Mouse (Mus musculus) G1E (cell line): ENCODE measurements around the gene Ly6c1.
"Not testable (repeated sequence)": the region's sequence is repeated elsewhere in the genome, so short reads cannot be mapped to it uniquely, and the experiment has no call there.

Source experiments
- CTCF ChIP-seq: IDR thresholded peaks from 2 replicates; pipeline ENCODE4 v1.5.1; 2012; ENCODE audit warnings: low read depth, low read length, inconsistent platforms, mixed read lengths
- GATA1 ChIP-seq: IDR thresholded peaks from 2 replicates; pipeline ENCODE4 v1.6.1; 2012; ENCODE audit warnings: borderline replicate concordance, low read length, inconsistent platforms, mixed read lengths
- POLR2AphosphoS5 ChIP-seq: IDR thresholded peaks from 2 replicates; pipeline ENCODE4 v1.6.1; 2012; ENCODE audit warnings: low read depth, low read length, inconsistent platforms; ENCODE audit not compliant: insufficient replicate concordance
- TAL1 ChIP-seq: conservative IDR thresholded peaks from 2 replicates; pipeline ENCODE4 v1.6.1; 2012; ENCODE audit warnings: low read depth, low read length, inconsistent platforms, mixed read lengths

- TF ChIP-seq CTCF, TAL1, GATA1, POLR2AphosphoS5: not testable (repeated sequence)
These were observed 2.5 kb upstream of the Ly6c1 start for GRCm38 (mm10) chr15:75051141-75051540.
